Mouse (Mus musculus) G1E (cell line): Measurements from ENCODE around the gene Rnf114.

Experiments
- CTCF ChIP-seq: IDR thresholded peaks from 2 replicates; pipeline ENCODE4 v1.5.1; 2012; ENCODE audit warnings: low read depth, low read length, inconsistent platforms, mixed read lengths
- GATA1 ChIP-seq: IDR thresholded peaks from 2 replicates; pipeline ENCODE4 v1.6.1; 2012; ENCODE audit warnings: borderline replicate concordance, low read length, inconsistent platforms, mixed read lengths

DNA sequence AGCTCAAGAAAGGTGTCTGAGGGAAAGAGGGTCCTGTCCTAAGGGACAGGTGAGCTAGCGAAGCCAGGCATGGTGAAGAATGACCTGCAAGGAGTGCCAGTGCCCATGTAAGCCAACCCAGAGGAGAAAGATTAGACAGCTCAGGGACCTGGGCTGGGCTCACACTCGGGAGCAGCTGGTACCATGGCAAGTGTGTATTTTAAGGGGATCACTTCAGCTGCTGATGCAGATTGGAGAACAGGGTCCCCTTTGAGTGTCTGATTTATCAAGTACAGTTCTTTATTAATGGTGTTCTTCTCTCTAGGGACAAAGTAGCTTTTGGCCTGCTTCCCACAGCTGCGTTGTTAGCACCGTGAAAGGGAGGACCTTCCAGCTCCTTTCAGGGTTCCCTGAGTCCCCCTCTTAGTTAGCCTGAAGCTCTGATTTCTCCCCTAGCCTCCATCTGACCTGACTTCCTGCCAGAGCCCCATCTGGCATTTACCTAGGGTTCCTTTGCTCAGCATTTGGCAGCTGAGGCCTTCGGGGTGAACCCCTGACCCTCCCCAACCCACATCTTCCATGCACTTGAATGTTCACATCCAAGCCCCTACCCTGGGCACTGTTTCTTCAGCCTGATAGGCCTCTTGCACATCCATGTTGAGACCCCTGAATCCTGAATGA is 36.0 kb upstream of the Rnf114 start:
- TF ChIP-seq GATA1 (no peak), CTCF (no peak)
